Mouse (Mus musculus) stomach, postnatal 0 days (tissue): Measurements from ENCODE around the gene Zfp266.

ENCODE experiments used
- CTCF ChIP-seq: IDR thresholded peaks from 2 replicates; pipeline ENCODE4 v1.5.1; 2016; ENCODE audit warnings: antibody characterized with exemption, low read depth, mild to moderate bottlenecking, moderate library complexity
- EP300 ChIP-seq: optimal IDR thresholded peaks from 2 replicates; pipeline ENCODE3; 2016; ENCODE audit warnings: antibody characterized with exemption

DNA sequence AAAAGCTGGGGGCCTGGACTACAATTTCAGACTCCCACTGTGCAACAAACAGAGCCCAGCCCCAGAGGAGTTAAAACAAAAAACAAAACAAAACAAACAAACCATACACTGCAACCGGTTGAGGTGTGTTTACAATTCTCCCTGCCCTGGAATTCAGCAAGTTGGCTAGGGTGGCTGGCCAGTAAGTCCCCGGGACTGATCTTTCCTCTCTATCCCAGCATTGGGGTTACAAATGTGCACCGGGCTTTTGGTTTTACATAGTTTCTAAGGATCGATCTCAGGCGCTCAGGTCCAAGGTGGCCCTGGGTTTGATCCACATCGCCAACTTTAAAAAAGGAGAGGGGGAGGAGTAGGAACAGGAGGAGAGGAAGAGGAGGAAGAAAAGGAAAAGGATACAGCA is 22.3 kb upstream of the Zfp266 start:
- TF ChIP-seq CTCF: no peak
- TF ChIP-seq EP300: no peak
